Mouse (Mus musculus): ENCODE measurements at regions not wholly inside any gene's neighbourhood (a gene's known extent, or its start where the extent isn't known, plus 50 kb on each side); places are given as distances from the start of the nearest gene placed in this dataset.

GRCm38 (mm10) chr11:110781492-110782276, 186.1 kb upstream of the Kcnj16 start:
- Histone ChIP-seq H3K9me3 (ENCODE audit: control insufficient read depth, low read length) (peaks cover 3% of the 10 kb centered on the region), H3K4me3 (replicated peaks; ENCODE audit: low read length) (no peak overlapping the region), H3K27me3 (replicated peaks; ENCODE audit: control insufficient read depth, insufficient read depth, low read length) (no peaks in the 10 kb centered on the region), H3K4me1 (replicated peaks; ENCODE audit: control insufficient read depth, insufficient read depth, low read length) (peaks cover 4% of the 10 kb centered on the region), H3K36me3 (ENCODE audit: control insufficient read depth, insufficient read depth) (no peaks in the 10 kb centered on the region), H3K27ac (ENCODE audit: low read length) (no peak overlapping the region), H3K4me2 (ENCODE audit: low read length) (no peak overlapping the region), H3K9ac (replicated peaks; ENCODE audit: low read depth, low read length) (no peak overlapping the region)
- ATAC-seq, result peak; percentile 49; the same call in 1 of the 2 replicates
- 39% methylated on average over 3 of the region's 3 CpGs for WGBS

- no peak overlapping the region for H3K9ac ChIP-seq (replicated peaks; ENCODE audit: low read depth, low read length)
- no peak overlapping the region for H3K27ac ChIP-seq (ENCODE audit: low read length)
- 81% methylated on average over 4 of the region's 4 CpGs for WGBS
- no peak overlapping the region for H3K4me3 ChIP-seq (replicated peaks; ENCODE audit: low read length)
- H3K4me1 ChIP-seq (replicated peaks; ENCODE audit: control insufficient read depth, insufficient read depth, low read length), result no peaks in the 10 kb centered on the region
- no peak for ATAC-seq
- no peaks in the 10 kb centered on the region for H3K27me3 ChIP-seq (replicated peaks; ENCODE audit: control insufficient read depth, insufficient read depth, low read length)
- H3K36me3 ChIP-seq (ENCODE audit: control insufficient read depth, insufficient read depth), result no peaks in the 10 kb centered on the region
- no peak overlapping the region for H3K4me2 ChIP-seq (ENCODE audit: low read length)
- H3K9me3 ChIP-seq (ENCODE audit: control insufficient read depth, low read length), result peaks cover 3% of the 10 kb centered on the region
Observed at GRCm38 (mm10) chr11:110789537-110789936, 178.3 kb upstream of the Kcnj16 start.

GRCm38 (mm10) chr11:110799887-110800578, 167.8 kb upstream of the Kcnj16 start:
- ATAC-seq, result peak; percentile 74
- WGBS, result 12% methylated on average over 8 of the region's 8 CpGs

GRCm38 (mm10) chr11:110802013-110802412, 165.8 kb upstream of the Kcnj16 start:
- Histone ChIP-seq H3K36me3 (ENCODE audit: control insufficient read depth, insufficient read depth) (no peaks in the 10 kb centered on the region), H3K9me3 (ENCODE audit: control insufficient read depth, low read length) (no peaks in the 10 kb centered on the region), H3K9ac (replicated peaks; ENCODE audit: low read depth, low read length) (no peak overlapping the region), H3K27ac (ENCODE audit: low read length) (no peak overlapping the region), H3K4me2 (ENCODE audit: low read length) (no peak overlapping the region), H3K4me3 (replicated peaks; ENCODE audit: low read length) (no peak overlapping the region), H3K4me1 (replicated peaks; ENCODE audit: control insufficient read depth, insufficient read depth, low read length) (peaks cover 8% of the 10 kb centered on the region; the same call in 1 of the 2 replicates), H3K27me3 (replicated peaks; ENCODE audit: control insufficient read depth, insufficient read depth, low read length) (no peaks in the 10 kb centered on the region)
- 91% methylated on average over 7 of the region's 7 CpGs for WGBS
- no peak for ATAC-seq

More at GRCm38 (mm10) chr11:110799887-110800578, 167.8 kb upstream of the Kcnj16 start:
- H3K4me2 ChIP-seq (ENCODE audit: low read length), result peak overlapping the region; percentile 30; the same call in 1 of the 2 replicates
- no peak overlapping the region for H3K27ac ChIP-seq (ENCODE audit: low read length)
- no peaks in the 10 kb centered on the region for H3K27me3 ChIP-seq (replicated peaks; ENCODE audit: control insufficient read depth, insufficient read depth, low read length)
- H3K36me3 ChIP-seq (ENCODE audit: control insufficient read depth, insufficient read depth), result no peaks in the 10 kb centered on the region
- peaks cover 8% of the 10 kb centered on the region; the same call in 1 of the 2 replicates for H3K4me1 ChIP-seq (replicated peaks; ENCODE audit: control insufficient read depth, insufficient read depth, low read length)
- H3K4me3 ChIP-seq (replicated peaks; ENCODE audit: low read length), result no peak overlapping the region
- H3K9me3 ChIP-seq (ENCODE audit: control insufficient read depth, low read length), result no peaks in the 10 kb centered on the region
- no peak overlapping the region for H3K9ac ChIP-seq (replicated peaks; ENCODE audit: low read depth, low read length)

- Histone ChIP-seq H3K4me1 (replicated peaks; ENCODE audit: control insufficient read depth, insufficient read depth, low read length) (peaks cover 8% of the 10 kb centered on the region; the same call in 1 of the 2 replicates), H3K9me3 (ENCODE audit: control insufficient read depth, low read length) (no peaks in the 10 kb centered on the region), H3K27ac (ENCODE audit: low read length) (no peak overlapping the region), H3K4me2 (ENCODE audit: low read length) (no peak overlapping the region), H3K4me3 (replicated peaks; ENCODE audit: low read length) (no peak overlapping the region), H3K27me3 (replicated peaks; ENCODE audit: control insufficient read depth, insufficient read depth, low read length) (no peaks in the 10 kb centered on the region), H3K36me3 (ENCODE audit: control insufficient read depth, insufficient read depth) (no peaks in the 10 kb centered on the region), H3K9ac (replicated peaks; ENCODE audit: low read depth, low read length) (no peak overlapping the region)
- 67% methylated on average over 1 of the region's 1 CpGs for WGBS
- ATAC-seq, result peak; percentile 75
Observed at GRCm38 (mm10) chr11:110804079-110804478, 163.8 kb upstream of the Kcnj16 start.

GRCm38 (mm10) chr11:110813137-110813536, 154.7 kb upstream of the Kcnj16 start:
- ATAC-seq, result no peak

GRCm38 (mm10) chr11:110814732-110815131, 153.1 kb upstream of the Kcnj16 start:
- WGBS, result 93% methylated on average over 9 of the region's 9 CpGs
- Histone ChIP-seq H3K27me3 (replicated peaks; ENCODE audit: control insufficient read depth, insufficient read depth, low read length) (no peaks in the 10 kb centered on the region), H3K9ac (replicated peaks; ENCODE audit: low read depth, low read length) (no peak overlapping the region), H3K4me1 (replicated peaks; ENCODE audit: control insufficient read depth, insufficient read depth, low read length) (peaks cover 3% of the 10 kb centered on the region; the same call in 1 of the 2 replicates), H3K36me3 (ENCODE audit: control insufficient read depth, insufficient read depth) (no peaks in the 10 kb centered on the region), H3K27ac (ENCODE audit: low read length) (no peak overlapping the region), H3K4me2 (ENCODE audit: low read length) (no peak overlapping the region), H3K4me3 (replicated peaks; ENCODE audit: low read length) (no peak overlapping the region), H3K9me3 (ENCODE audit: control insufficient read depth, low read length) (no peaks in the 10 kb centered on the region)
- no peak for ATAC-seq

More at GRCm38 (mm10) chr11:110813137-110813536, 154.7 kb upstream of the Kcnj16 start:
- Histone ChIP-seq H3K9me3 (ENCODE audit: control insufficient read depth, low read length) (no peaks in the 10 kb centered on the region), H3K36me3 (ENCODE audit: control insufficient read depth, insufficient read depth) (no peaks in the 10 kb centered on the region), H3K27me3 (replicated peaks; ENCODE audit: control insufficient read depth, insufficient read depth, low read length) (no peaks in the 10 kb centered on the region), H3K27ac (ENCODE audit: low read length) (no peak overlapping the region), H3K9ac (replicated peaks; ENCODE audit: low read depth, low read length) (no peak overlapping the region), H3K4me3 (replicated peaks; ENCODE audit: low read length) (no peak overlapping the region), H3K4me2 (ENCODE audit: low read length) (no peak overlapping the region), H3K4me1 (replicated peaks; ENCODE audit: control insufficient read depth, insufficient read depth, low read length) (peaks cover 3% of the 10 kb centered on the region; the same call in 1 of the 2 replicates)
- WGBS, result 87% methylated on average over 6 of the region's 6 CpGs

- no peak for ATAC-seq
- Histone ChIP-seq H3K4me1 (replicated peaks; ENCODE audit: control insufficient read depth, insufficient read depth, low read length) (peaks cover 3% of the 10 kb centered on the region; the same call in 1 of the 2 replicates), H3K4me3 (replicated peaks; ENCODE audit: low read length) (no peak overlapping the region), H3K36me3 (ENCODE audit: control insufficient read depth, insufficient read depth) (no peaks in the 10 kb centered on the region), H3K4me2 (ENCODE audit: low read length) (no peak overlapping the region), H3K9me3 (ENCODE audit: control insufficient read depth, low read length) (no peaks in the 10 kb centered on the region), H3K9ac (replicated peaks; ENCODE audit: low read depth, low read length) (no peak overlapping the region), H3K27me3 (replicated peaks; ENCODE audit: control insufficient read depth, insufficient read depth, low read length) (no peaks in the 10 kb centered on the region), H3K27ac (ENCODE audit: low read length) (no peak overlapping the region)
- WGBS, result 88% methylated on average over 7 of the region's 7 CpGs
Observed at GRCm38 (mm10) chr11:110815206-110815605, 152.6 kb upstream of the Kcnj16 start.

GRCm38 (mm10) chr11:110828584-110828983, 139.2 kb upstream of the Kcnj16 start:
- H3K27ac ChIP-seq (ENCODE audit: low read length), result no peak overlapping the region
- H3K4me3 ChIP-seq (replicated peaks; ENCODE audit: low read length), result no peak overlapping the region
- H3K4me1 ChIP-seq (replicated peaks; ENCODE audit: control insufficient read depth, insufficient read depth, low read length), result no peaks in the 10 kb centered on the region
- no peak for ATAC-seq
- H3K36me3 ChIP-seq (ENCODE audit: control insufficient read depth, insufficient read depth), result no peaks in the 10 kb centered on the region
- no peaks in the 10 kb centered on the region for H3K9me3 ChIP-seq (ENCODE audit: control insufficient read depth, low read length)
- H3K9ac ChIP-seq (replicated peaks; ENCODE audit: low read depth, low read length), result no peak overlapping the region
- 61% methylated on average over 5 of the region's 5 CpGs for WGBS
- no peak overlapping the region for H3K4me2 ChIP-seq (ENCODE audit: low read length)
- H3K27me3 ChIP-seq (replicated peaks; ENCODE audit: control insufficient read depth, insufficient read depth, low read length), result no peaks in the 10 kb centered on the region

All from forebrain, embryonic 16.5 days (tissue).